Mouse (Mus musculus): Measurements from ENCODE around the gene Noxa1. TPM values are rescaled to one million over a fixed set of nuclear protein-coding genes. Genes with fewer than 3 reads are reported as not detected.

The Noxa1 gene
- polyA plus RNA-seq, 1 experiment from 2014 or later, result 4.4 TPM

GRCm38 (mm10) chr2:25053101-25053500 is 41.8 kb downstream of the Noxa1 start:
- no peak overlapping the region for H3K9ac ChIP-seq (ENCODE audit: low read length)
- H3K36me3 ChIP-seq (ENCODE audit: control insufficient read depth, insufficient read depth, low read length), result no peaks in the 10 kb centered on the region
- H3K4me1 ChIP-seq (replicated peaks; ENCODE audit: control insufficient read depth, insufficient read depth), result peaks cover 6% of the 10 kb centered on the region; the same call in 1 of the 2 replicates
- ATAC-seq (ENCODE audit: low FRiP score, low TSS enrichment) (no peak), DNase-seq (ENCODE audit: low spot score) (no peak)
- no peak for TF ChIP-seq CTCF (IDR thresholded peaks at IDR 0.05; ENCODE audit: low read depth)
- TF ChIP-seq EP300 (optimal IDR thresholded peaks at IDR 0.05), result no peak
- H3K9me3 ChIP-seq (ENCODE audit: control insufficient read depth, low read length), result no peaks in the 10 kb centered on the region
- H3K4me2 ChIP-seq (replicated peaks; ENCODE audit: low read depth), result no peak overlapping the region
- no peak overlapping the region for H3K27ac ChIP-seq (replicated peaks)
- H3K27me3 ChIP-seq (ENCODE audit: control insufficient read depth, insufficient read depth, low read length), result no peaks in the 10 kb centered on the region
- WGBS, result 95% methylated on average over 6 of the region's 6 CpGs
- H3K4me3 ChIP-seq (ENCODE audit: low read depth, low read length), result no peak overlapping the region

- no peak overlapping the region for H3K27ac ChIP-seq (replicated peaks)
These were observed 43.5 kb downstream of the Noxa1 start for GRCm38 (mm10) chr2:25051450-25051849.

GRCm38 (mm10) chr2:25050921-25051320 is 44.0 kb downstream of the Noxa1 start:
- H3K4me1 ChIP-seq (replicated peaks; ENCODE audit: control insufficient read depth, insufficient read depth), result peaks cover 6% of the 10 kb centered on the region; the same call in 1 of the 2 replicates
- H3K27ac ChIP-seq (replicated peaks), result no peak overlapping the region
- no peaks in the 10 kb centered on the region for H3K9me3 ChIP-seq (ENCODE audit: control insufficient read depth, low read length)
- no peaks in the 10 kb centered on the region for H3K27me3 ChIP-seq (ENCODE audit: control insufficient read depth, insufficient read depth, low read length)
- H3K9ac ChIP-seq (ENCODE audit: low read length), result no peak overlapping the region
- DNase-seq (ENCODE audit: low spot score), result no peak
- no peak overlapping the region for H3K4me2 ChIP-seq (replicated peaks; ENCODE audit: low read depth)
- H3K4me3 ChIP-seq (ENCODE audit: low read depth, low read length), result no peak overlapping the region
- ATAC-seq (ENCODE audit: low FRiP score, low TSS enrichment), result no peak
- no peaks in the 10 kb centered on the region for H3K36me3 ChIP-seq (ENCODE audit: control insufficient read depth, insufficient read depth, low read length)
- WGBS, result 91% methylated on average over 7 of the region's 7 CpGs
- no peak for TF ChIP-seq EP300 (optimal IDR thresholded peaks at IDR 0.05)
- TF ChIP-seq CTCF (IDR thresholded peaks at IDR 0.05; ENCODE audit: low read depth), result no peak

More at GRCm38 (mm10) chr2:25051450-25051849, 43.5 kb downstream of the Noxa1 start:
- Histone ChIP-seq H3K27me3 (ENCODE audit: control insufficient read depth, insufficient read depth, low read length) (no peaks in the 10 kb centered on the region), H3K4me3 (ENCODE audit: low read depth, low read length) (no peak overlapping the region), H3K9me3 (ENCODE audit: control insufficient read depth, low read length) (no peaks in the 10 kb centered on the region), H3K4me1 (replicated peaks; ENCODE audit: control insufficient read depth, insufficient read depth) (peaks cover 6% of the 10 kb centered on the region; the same call in 1 of the 2 replicates), H3K36me3 (ENCODE audit: control insufficient read depth, insufficient read depth, low read length) (no peaks in the 10 kb centered on the region), H3K9ac (ENCODE audit: low read length) (no peak overlapping the region), H3K4me2 (replicated peaks; ENCODE audit: low read depth) (no peak overlapping the region)
- ATAC-seq (ENCODE audit: low FRiP score, low TSS enrichment) (no peak), DNase-seq (ENCODE audit: low spot score) (no peak)
- TF ChIP-seq CTCF (IDR thresholded peaks at IDR 0.05; ENCODE audit: low read depth) (no peak), EP300 (optimal IDR thresholded peaks at IDR 0.05) (no peak)
- WGBS, result 85% methylated on average over 8 of the region's 8 CpGs

- no peak for DNase-seq (ENCODE audit: low spot score)
- no peak for TF ChIP-seq CTCF (IDR thresholded peaks at IDR 0.05; ENCODE audit: low read depth)
- TF ChIP-seq EP300 (optimal IDR thresholded peaks at IDR 0.05), result no peak
- Histone ChIP-seq H3K9ac (ENCODE audit: low read length) (no peak overlapping the region), H3K4me3 (ENCODE audit: low read depth, low read length) (no peak overlapping the region), H3K9me3 (ENCODE audit: control insufficient read depth, low read length) (no peaks in the 10 kb centered on the region), H3K4me2 (replicated peaks; ENCODE audit: low read depth) (no peak overlapping the region), H3K27ac (replicated peaks) (no peak overlapping the region), H3K27me3 (ENCODE audit: control insufficient read depth, insufficient read depth, low read length) (no peaks in the 10 kb centered on the region), H3K36me3 (ENCODE audit: control insufficient read depth, insufficient read depth, low read length) (no peaks in the 10 kb centered on the region), H3K4me1 (replicated peaks; ENCODE audit: control insufficient read depth, insufficient read depth) (no peaks in the 10 kb centered on the region)
- no peak for ATAC-seq (ENCODE audit: low FRiP score, low TSS enrichment)
- WGBS, result 67% methylated on average over 5 of the region's 5 CpGs
These were observed 54.9 kb downstream of the Noxa1 start for GRCm38 (mm10) chr2:25040089-25040488.

Small RNAs within 50 kb of the gene (microRNA-seq; reads per million reads assigned to microRNA genes)
- gene Gm24328, result not detected
- not detected for gene Mir7664

Other genes with a start within 250 kb of the Noxa1 start
- 23.1 and 27.5 TPM in 2 replicates for gene Ehmt1, start 175.5 kb downstream of the Noxa1 start, polyA plus RNA-seq (2015; fragmentation: Nextera tagmentation; extraction: Ambion mirVana)
- 94.7 and 105 TPM in 2 replicates for gene Arrdc1, start 159.9 kb downstream of the Noxa1 start, polyA plus RNA-seq (2015; fragmentation: Nextera tagmentation; extraction: Ambion mirVana)
- gene Zmynd19, start 145.4 kb downstream of the Noxa1 start, polyA plus RNA-seq (2015; fragmentation: Nextera tagmentation; extraction: Ambion mirVana), result 7.1 and 7.8 TPM in 2 replicates
- gene Dph7, start 132.7 kb downstream of the Noxa1 start, polyA plus RNA-seq (2015; fragmentation: Nextera tagmentation; extraction: Ambion mirVana), result 12.1 TPM in 2 replicates
- 121 and 122 TPM in 2 replicates for gene Mrpl41, start 120.1 kb downstream of the Noxa1 start, polyA plus RNA-seq (2015; fragmentation: Nextera tagmentation; extraction: Ambion mirVana)
- 4.2 and 4.3 TPM in 2 replicates for gene Pnpla7, start 119.1 kb downstream of the Noxa1 start, polyA plus RNA-seq (2015; fragmentation: Nextera tagmentation; extraction: Ambion mirVana)
- 23.5 and 30.2 TPM in 2 replicates for gene Nsmf, start 40.8 kb downstream of the Noxa1 start, polyA plus RNA-seq (2015; fragmentation: Nextera tagmentation; extraction: Ambion mirVana)
- 3.3 TPM in 2 replicates for gene Entpd8, start 14.8 kb downstream of the Noxa1 start, polyA plus RNA-seq (2015; fragmentation: Nextera tagmentation; extraction: Ambion mirVana)
- 25.3 and 25.6 TPM in 2 replicates for gene Nrarp, start 85.6 kb upstream of the Noxa1 start, polyA plus RNA-seq (2015; fragmentation: Nextera tagmentation; extraction: Ambion mirVana)
- gene Tor4a, start 101.7 kb upstream of the Noxa1 start, polyA plus RNA-seq (2015; fragmentation: Nextera tagmentation; extraction: Ambion mirVana), result 13.1 and 13.7 TPM in 2 replicates
- 58.6 and 59.1 TPM in 2 replicates for gene Nelfb, start 116.3 kb upstream of the Noxa1 start, polyA plus RNA-seq (2015; fragmentation: Nextera tagmentation; extraction: Ambion mirVana)
- not detected in 2 replicates for gene Stpg3, start 119.5 kb upstream of the Noxa1 start, polyA plus RNA-seq (2015; fragmentation: Nextera tagmentation; extraction: Ambion mirVana)
- 0.92 TPM in 1 of 2 replicates, not detected in the other for gene Fam166a, start 123.6 kb upstream of the Noxa1 start, polyA plus RNA-seq (2015; fragmentation: Nextera tagmentation; extraction: Ambion mirVana)
- gene Tubb4b, start 129.6 kb upstream of the Noxa1 start, polyA plus RNA-seq (2015; fragmentation: Nextera tagmentation; extraction: Ambion mirVana), result 475 and 486 TPM in 2 replicates
- 0.10 and 0.12 TPM in 2 replicates for gene Slc34a3, start 139.2 kb upstream of the Noxa1 start, polyA plus RNA-seq (2015; fragmentation: Nextera tagmentation; extraction: Ambion mirVana)
- gene Rnf224, start 141.6 kb upstream of the Noxa1 start, polyA plus RNA-seq (2015; fragmentation: Nextera tagmentation; extraction: Ambion mirVana), result 0.51 and 0.91 TPM in 2 replicates
- 26.8 and 31.7 TPM in 2 replicates for gene Rnf208, start 147.1 kb upstream of the Noxa1 start, polyA plus RNA-seq (2015; fragmentation: Nextera tagmentation; extraction: Ambion mirVana)
- gene Cysrt1, start 147.3 kb upstream of the Noxa1 start, polyA plus RNA-seq (2015; fragmentation: Nextera tagmentation; extraction: Ambion mirVana), result 326 and 355 TPM in 2 replicates
- gene AL732309.1, start 151.7 kb upstream of the Noxa1 start, polyA plus RNA-seq (2015; fragmentation: Nextera tagmentation; extraction: Ambion mirVana), result 12.8 and 16.6 TPM in 2 replicates
- gene Tmem203, start 160.3 kb upstream of the Noxa1 start, polyA plus RNA-seq (2015; fragmentation: Nextera tagmentation; extraction: Ambion mirVana), result 38.2 and 39.7 TPM in 2 replicates
- 17.4 and 20.3 TPM in 2 replicates for gene Tprn, start 167.5 kb upstream of the Noxa1 start, polyA plus RNA-seq (2015; fragmentation: Nextera tagmentation; extraction: Ambion mirVana)
- 149 and 162 TPM in 2 replicates for gene Ssna1, start 177.3 kb upstream of the Noxa1 start, polyA plus RNA-seq (2015; fragmentation: Nextera tagmentation; extraction: Ambion mirVana)
- 57.5 and 59.6 TPM in 2 replicates for gene Anapc2, start 177.3 kb upstream of the Noxa1 start, polyA plus RNA-seq (2015; fragmentation: Nextera tagmentation; extraction: Ambion mirVana)
- not detected in 2 replicates for gene Tmem210, start 193.0 kb upstream of the Noxa1 start, polyA plus RNA-seq (2015; fragmentation: Nextera tagmentation; extraction: Ambion mirVana)
- gene Lrrc26, start 194.8 kb upstream of the Noxa1 start, polyA plus RNA-seq (2015; fragmentation: Nextera tagmentation; extraction: Ambion mirVana), result 34.9 and 42.1 TPM in 2 replicates
- 1.3 TPM in 2 replicates for gene Grin1, start 224.0 kb upstream of the Noxa1 start, polyA plus RNA-seq (2015; fragmentation: Nextera tagmentation; extraction: Ambion mirVana)
- 29.2 and 29.9 TPM in 2 replicates for gene Man1b1, start 237.2 kb upstream of the Noxa1 start, polyA plus RNA-seq (2015; fragmentation: Nextera tagmentation; extraction: Ambion mirVana)

Measured in stomach, postnatal 0 days (tissue).